Mouse (Mus musculus): ENCODE data around the gene Prelid3b. TPM values are rescaled to one million over a fixed set of nuclear protein-coding genes. Genes with fewer than 3 reads are reported as not detected.
A peak's percentile ranks its signal among the peaks of the same experiment; 100 is the strongest.

Gene Prelid3b
- polyA plus RNA-seq, 1 experiment from 2014 or later: 113 TPM

GRCm38 (mm10) chr2:174421107-174421506 lies 51.8 kb downstream of the Prelid3b start:
- Histone ChIP-seq H3K9me3 (no peaks in the 10 kb centered on the region), H3K27me3 (no peaks in the 10 kb centered on the region), H3K4me1 (peaks cover 9% of the 10 kb centered on the region), H3K27ac (no peak overlapping the region), H3K36me3 (peaks cover 62% of the 10 kb centered on the region), H3K4me2 (no peak overlapping the region), H3K9ac (no peak overlapping the region), H3K4me3 (no peak overlapping the region)
- no peak for ATAC-seq (ENCODE audit: insufficient number of reproducible peaks, low FRiP score, low TSS enrichment, low read depth)
- WGBS: 88% methylated on average over 6 of the region's 6 CpGs

- peaks cover 10% of the 10 kb centered on the region for H3K36me3 ChIP-seq
- under 1% methylated on average over 40 of the region's 40 CpGs for WGBS
- H3K4me1 ChIP-seq: peaks cover 12% of the 10 kb centered on the region
- peak within 1 kb of the TSS; percentile 86 for H3K4me2 ChIP-seq
- no peaks in the 10 kb centered on the region for H3K27me3 ChIP-seq
- no peak within 1 kb of the TSS for H3K27ac ChIP-seq
- peak within 1 kb of the TSS; percentile 80 for H3K9ac ChIP-seq
- no peaks in the 10 kb centered on the region for H3K9me3 ChIP-seq
- ATAC-seq (ENCODE audit: insufficient number of reproducible peaks, low FRiP score, low TSS enrichment, low read depth): peak; percentile 85
- H3K4me3 ChIP-seq: peak within 1 kb of the TSS; percentile 81
Measured at GRCm38 (mm10) chr2:174415731-174416310, 57.1 kb downstream of the Prelid3b start, which contains the start of gene Nelfcd. Gene Nelfcd, plus strand, starts transcription at chr2:174415804.

Other genes starting within 250 kb of the Prelid3b start
- 2,137 and 2,166 TPM in 2 replicates for gene Gnas, start 188.8 kb downstream of the Prelid3b start, polyA plus RNA-seq (2015; fragmentation: Nextera tagmentation; extraction: Ambion mirVana)
- gene Gm20721, start 126.4 kb downstream of the Prelid3b start, polyA plus RNA-seq (2015; fragmentation: Nextera tagmentation; extraction: Ambion mirVana): 28.5 and 42.0 TPM in 2 replicates
- gene Nelfcd, start 57.3 kb downstream of the Prelid3b start, polyA plus RNA-seq (2015; fragmentation: Nextera tagmentation; extraction: Ambion mirVana): 94.3 and 107 TPM in 2 replicates
- 226 and 260 TPM in 2 replicates for gene Ctsz, start 34.0 kb downstream of the Prelid3b start, polyA plus RNA-seq (2015; fragmentation: Nextera tagmentation; extraction: Ambion mirVana)
- 0.92 and 2.4 TPM in 2 replicates for gene Tubb1, start 22.4 kb downstream of the Prelid3b start, polyA plus RNA-seq (2015; fragmentation: Nextera tagmentation; extraction: Ambion mirVana)
- gene Atp5e, start 9.0 kb downstream of the Prelid3b start, polyA plus RNA-seq (2015; fragmentation: Nextera tagmentation; extraction: Ambion mirVana): 611 and 723 TPM in 2 replicates
- gene Zfp831, start 170.5 kb upstream of the Prelid3b start, polyA plus RNA-seq (2015; fragmentation: Nextera tagmentation; extraction: Ambion mirVana): not detected in 2 replicates